Mouse (Mus musculus) limb, embryonic 15.5 days (tissue): ENCODE results near the gene Cpd. TPM values are rescaled to one million over a fixed set of nuclear protein-coding genes. Genes with fewer than 3 reads are reported as not detected.

ENCODE experiments used
- ATAC-seq: fragments of 200-750 bp; cut with Nextera tagmentation; 2 replicates; pipeline ENCODE4 v1.8.0; 2017; ENCODE audit warnings: low read depth, moderate TSS enrichment; ENCODE audit not compliant: insufficient number of reproducible peaks, low FRiP score, low TSS enrichment
- H3K27ac ChIP-seq: fragments of 300-500 bp; sonication (generic); 2 replicates; pipeline ENCODE4 v1.5.1; 2015; ENCODE audit warnings: moderate library complexity, mild to moderate bottlenecking, inconsistent platforms
- H3K27me3 ChIP-seq: fragments of 300-500 bp; sonication (generic); 2 replicates; pipeline ENCODE4 v1.6.1; 2015; ENCODE audit warnings: inconsistent platforms
- H3K36me3 ChIP-seq: fragments of 300-500 bp; sonication (generic); 2 replicates; pipeline ENCODE4 v1.6.1; 2015; ENCODE audit warnings: inconsistent platforms
- H3K4me1 ChIP-seq: fragments of 300-500 bp; sonication (generic); 2 replicates; pipeline ENCODE4 v1.6.1; 2015; ENCODE audit warnings: inconsistent platforms
- H3K4me2 ChIP-seq: fragments of 300-500 bp; sonication (generic); 2 replicates; pipeline ENCODE4 v1.6.1; 2015; ENCODE audit warnings: mild to moderate bottlenecking, inconsistent platforms
- H3K4me3 ChIP-seq: fragments of 300-500 bp; sonication (generic); 2 replicates; pipeline ENCODE4 v1.5.1; 2015; ENCODE audit warnings: mild to moderate bottlenecking, inconsistent platforms
- H3K9ac ChIP-seq: fragments of 300-500 bp; sonication (generic); 2 replicates; pipeline ENCODE4 v1.6.1; 2015; ENCODE audit warnings: inconsistent platforms
- H3K9me3 ChIP-seq: fragments of 300-500 bp; sonication (generic); 2 replicates; pipeline ENCODE4 v1.6.1; 2016; ENCODE audit warnings: inconsistent platforms
- WGBS: fragments of 180-500 bp; shearing (Covaris S2); methylation state at CpG from one replicate; pipeline ENCODE4 v1.1.7; 2015; 5-methylcytosine and 5-hydroxymethylcytosine counted together
- polyA plus RNA-seq: library from polyadenylated mRNA; unstranded; fragments of >200 nt; fragmentation: Nextera tagmentation; extraction: Ambion mirVana; gene quantifications from 2 replicates; pipeline ENCODE4 v1.2.1, GENCODE M21; 2015

Cpd gene
- polyA plus RNA-seq, 1 experiment from 2014 or later, result 11.3 TPM

- Histone ChIP-seq H3K4me1 (0 out of 2 replicates have a peak, but pooled peaks cover 4% of the 10 kb centered on the region), H3K27ac (no peak overlapping the region), H3K27me3 (no peaks in the 10 kb centered on the region), H3K9ac (no peak overlapping the region), H3K36me3 (no peaks in the 10 kb centered on the region), H3K9me3 (no peaks in the 10 kb centered on the region), H3K4me3 (no peak overlapping the region), H3K4me2 (no peak overlapping the region)
- no peak for ATAC-seq
- 55% methylated on average over 3 of the region's 3 CpGs for WGBS
Observed at GRCm38 (mm10) chr11:76773811-76774210, 73.0 kb downstream of the Cpd start.

GRCm38 (mm10) chr11:76770566-76770965, 76.3 kb downstream of the Cpd start:
- Histone ChIP-seq H3K4me1 (0 out of 2 replicates have a peak, but pooled peaks cover 4% of the 10 kb centered on the region), H3K4me2 (no peak overlapping the region)
- 80% methylated on average over 5 of the region's 5 CpGs for WGBS

GRCm38 (mm10) chr11:76763741-76764122, 83.1 kb downstream of the Cpd start:
- H3K4me3 ChIP-seq, result peak overlapping the region; percentile 86
- H3K27ac ChIP-seq, result no peak overlapping the region
- no peak for ATAC-seq
- WGBS, result 11% methylated on average over 4 of the region's 4 CpGs
- peaks cover 17% of the 10 kb centered on the region for H3K36me3 ChIP-seq
- peak overlapping the region; percentile 24; the same call in 1 of the 2 replicates for H3K4me2 ChIP-seq
- no peak overlapping the region for H3K9ac ChIP-seq
- 0 out of 2 replicates have a peak, but pooled peaks cover 5% of the 10 kb centered on the region for H3K27me3 ChIP-seq
- peaks cover 6% of the 10 kb centered on the region; the same call in 1 of the 2 replicates for H3K4me1 ChIP-seq
- no peaks in the 10 kb centered on the region for H3K9me3 ChIP-seq

More at GRCm38 (mm10) chr11:76770566-76770965, 76.3 kb downstream of the Cpd start:
- ATAC-seq, result no peak
- Histone ChIP-seq H3K36me3 (no peaks in the 10 kb centered on the region), H3K27ac (no peak overlapping the region), H3K9me3 (no peaks in the 10 kb centered on the region), H3K9ac (no peak overlapping the region), H3K4me3 (no peak overlapping the region), H3K27me3 (no peaks in the 10 kb centered on the region)

GRCm38 (mm10) chr11:76763053-76763740, 83.6 kb downstream of the Cpd start, which contains the start of gene Gosr1:
Gene Gosr1 (minus strand): TSS chr11:76763579.
- Histone ChIP-seq H3K9me3 (no peaks in the 10 kb centered on the region), H3K9ac (peak within 1 kb of the TSS; percentile 95), H3K4me2 (peak within 1 kb of the TSS; percentile 59), H3K27ac (peak within 1 kb of the TSS; percentile 90), H3K27me3 (0 out of 2 replicates have a peak, but pooled peaks cover 5% of the 10 kb centered on the region), H3K4me1 (peaks cover 6% of the 10 kb centered on the region; the same call in 1 of the 2 replicates), H3K4me3 (peak within 1 kb of the TSS; percentile 86), H3K36me3 (peaks cover 23% of the 10 kb centered on the region)
- peak; percentile 89 for ATAC-seq
- under 1% methylated on average over 28 of the region's 28 CpGs for WGBS

GRCm38 (mm10) chr11:76752276-76752675, 94.5 kb downstream of the Cpd start:
- no peaks in the 10 kb centered on the region for H3K27me3 ChIP-seq
- no peaks in the 10 kb centered on the region for H3K4me1 ChIP-seq
- no peak overlapping the region for H3K27ac ChIP-seq
- no peaks in the 10 kb centered on the region for H3K9me3 ChIP-seq
- no peak for ATAC-seq
- H3K36me3 ChIP-seq, result peaks cover 78% of the 10 kb centered on the region
- no peak overlapping the region for H3K4me2 ChIP-seq
- WGBS, result 81% methylated on average over 3 of the region's 3 CpGs
- no peak overlapping the region for H3K4me3 ChIP-seq
- H3K9ac ChIP-seq, result no peak overlapping the region

GRCm38 (mm10) chr11:76748819-76749218, 98.0 kb downstream of the Cpd start:
- H3K4me3 ChIP-seq, result no peak overlapping the region
- no peak overlapping the region for H3K4me2 ChIP-seq
- no peaks in the 10 kb centered on the region for H3K4me1 ChIP-seq
- no peaks in the 10 kb centered on the region for H3K27me3 ChIP-seq
- H3K36me3 ChIP-seq, result peaks cover 79% of the 10 kb centered on the region
- WGBS, result 91% methylated on average over 9 of the region's 9 CpGs
- ATAC-seq, result no peak
- H3K9me3 ChIP-seq, result no peaks in the 10 kb centered on the region
- no peak overlapping the region for H3K27ac ChIP-seq
- no peak overlapping the region for H3K9ac ChIP-seq

GRCm38 (mm10) chr11:76745921-76746320, 100.9 kb downstream of the Cpd start:
- Histone ChIP-seq H3K4me2 (no peak overlapping the region), H3K27me3 (no peaks in the 10 kb centered on the region), H3K4me3 (no peak overlapping the region), H3K9ac (no peak overlapping the region), H3K4me1 (no peaks in the 10 kb centered on the region), H3K36me3 (peaks cover 66% of the 10 kb centered on the region), H3K27ac (no peak overlapping the region), H3K9me3 (no peaks in the 10 kb centered on the region)
- ATAC-seq, result no peak
- 96% methylated on average over 1 of the region's 1 CpGs for WGBS

GRCm38 (mm10) chr11:76744550-76744949, 102.3 kb downstream of the Cpd start:
- no peak for ATAC-seq
- Histone ChIP-seq H3K9me3 (no peaks in the 10 kb centered on the region), H3K4me1 (no peaks in the 10 kb centered on the region), H3K4me3 (no peak overlapping the region), H3K27me3 (no peaks in the 10 kb centered on the region), H3K9ac (no peak overlapping the region), H3K27ac (no peak overlapping the region), H3K36me3 (peaks cover 56% of the 10 kb centered on the region), H3K4me2 (no peak overlapping the region)
- WGBS, result 73% methylated on average over 7 of the region's 7 CpGs

GRCm38 (mm10) chr11:76742511-76742910, 104.3 kb downstream of the Cpd start:
- H3K4me3 ChIP-seq, result no peak overlapping the region
- 82% methylated on average over 7 of the region's 7 CpGs for WGBS
- H3K36me3 ChIP-seq, result peaks cover 39% of the 10 kb centered on the region
- no peak overlapping the region for H3K27ac ChIP-seq
- no peak for ATAC-seq
- no peak overlapping the region for H3K4me2 ChIP-seq
- no peaks in the 10 kb centered on the region for H3K27me3 ChIP-seq
- H3K9ac ChIP-seq, result no peak overlapping the region
- H3K9me3 ChIP-seq, result no peaks in the 10 kb centered on the region
- no peaks in the 10 kb centered on the region for H3K4me1 ChIP-seq

GRCm38 (mm10) chr11:76739125-76739524, 107.7 kb downstream of the Cpd start:
- ATAC-seq, result no peak
- Histone ChIP-seq H3K36me3 (peaks cover 38% of the 10 kb centered on the region), H3K9me3 (no peaks in the 10 kb centered on the region), H3K9ac (no peak overlapping the region), H3K4me3 (no peak overlapping the region), H3K4me1 (no peaks in the 10 kb centered on the region), H3K4me2 (no peak overlapping the region), H3K27me3 (no peaks in the 10 kb centered on the region), H3K27ac (no peak overlapping the region)
- 66% methylated on average over 6 of the region's 6 CpGs for WGBS

GRCm38 (mm10) chr11:76735753-76736324, 111.0 kb downstream of the Cpd start:
- Histone ChIP-seq H3K4me1 (no peaks in the 10 kb centered on the region), H3K9me3 (no peaks in the 10 kb centered on the region), H3K27ac (no peak overlapping the region), H3K27me3 (no peaks in the 10 kb centered on the region), H3K36me3 (peaks cover 59% of the 10 kb centered on the region), H3K4me2 (no peak overlapping the region), H3K9ac (no peak overlapping the region), H3K4me3 (no peak overlapping the region)
- no peak for ATAC-seq
- 77% methylated on average over 4 of the region's 4 CpGs for WGBS

GRCm38 (mm10) chr11:76734560-76734959, 112.3 kb downstream of the Cpd start:
- Histone ChIP-seq H3K27me3 (no peaks in the 10 kb centered on the region), H3K9ac (no peak overlapping the region), H3K27ac (no peak overlapping the region), H3K4me1 (no peaks in the 10 kb centered on the region), H3K4me2 (no peak overlapping the region), H3K36me3 (peaks cover 67% of the 10 kb centered on the region), H3K4me3 (no peak overlapping the region), H3K9me3 (no peaks in the 10 kb centered on the region)
- no peak for ATAC-seq
- WGBS, result 85% methylated on average over 3 of the region's 3 CpGs
